Mouse (Mus musculus): ENCODE measurements at regions not wholly inside any gene's neighbourhood (a gene's known extent, or its start where the extent isn't known, plus 50 kb on each side); places are given as distances from the start of the nearest gene placed in this dataset.

GRCm38 (mm10) chr8:107859770-107860169 lies 82.7 kb upstream of the Zfhx3 start:
- DNase-seq (ENCODE audit: extremely low spot score, low spot score), result no peak

GRCm38 (mm10) chr8:107860251-107860650 lies 82.2 kb upstream of the Zfhx3 start:
- DNase-seq (ENCODE audit: extremely low spot score, low spot score), result no peak

- DNase-seq (ENCODE audit: extremely low spot score, low spot score), result no peak
Measured at GRCm38 (mm10) chr8:107864802-107865651, 77.4 kb upstream of the Zfhx3 start.

- DNase-seq (ENCODE audit: extremely low spot score, low spot score), result no peak
Measured at GRCm38 (mm10) chr8:107865744-107866143, 76.7 kb upstream of the Zfhx3 start.

GRCm38 (mm10) chr8:107871718-107872117 lies 70.7 kb upstream of the Zfhx3 start:
- DNase-seq (ENCODE audit: extremely low spot score, low spot score), result no peak

DNA sequence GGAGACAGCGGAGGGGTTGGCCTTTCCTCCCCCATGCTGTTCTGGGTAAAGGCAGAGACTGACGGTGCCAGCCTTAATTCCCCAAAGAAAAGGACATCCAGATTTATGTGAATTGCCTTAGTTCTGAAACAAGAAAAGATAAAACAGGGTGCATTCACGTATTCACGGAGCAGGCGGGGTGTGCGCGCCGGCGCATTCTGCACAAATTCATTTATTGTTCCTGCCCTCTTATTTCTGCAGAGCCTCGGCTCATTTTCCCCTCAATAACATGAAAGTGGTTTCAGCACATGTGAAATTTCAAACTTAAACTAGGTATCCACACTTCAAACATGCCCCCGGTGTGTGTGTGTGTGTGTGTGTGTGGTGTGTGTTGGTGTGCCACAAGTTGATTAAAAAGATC lies 70.3 kb upstream of the Zfhx3 start:
- no peak for DNase-seq (ENCODE audit: extremely low spot score, low spot score)

GRCm38 (mm10) chr8:107876455-107876854 lies 66.0 kb upstream of the Zfhx3 start:
- no peak for DNase-seq (ENCODE audit: extremely low spot score, low spot score)

GRCm38 (mm10) chr8:107881851-107882250 lies 60.6 kb upstream of the Zfhx3 start:
- peak; percentile 63 for DNase-seq (ENCODE audit: extremely low spot score, low spot score)

- no peak for DNase-seq (ENCODE audit: extremely low spot score, low spot score)
Measured at GRCm38 (mm10) chr8:107885547-107885946, 56.9 kb upstream of the Zfhx3 start.

GRCm38 (mm10) chr8:107885971-107886370 lies 56.5 kb upstream of the Zfhx3 start:
- peak; percentile 61 for DNase-seq (ENCODE audit: extremely low spot score, low spot score)

- no peak for DNase-seq (ENCODE audit: extremely low spot score, low spot score)
Measured at GRCm38 (mm10) chr8:107886516-107887253, 55.8 kb upstream of the Zfhx3 start.

DNA sequence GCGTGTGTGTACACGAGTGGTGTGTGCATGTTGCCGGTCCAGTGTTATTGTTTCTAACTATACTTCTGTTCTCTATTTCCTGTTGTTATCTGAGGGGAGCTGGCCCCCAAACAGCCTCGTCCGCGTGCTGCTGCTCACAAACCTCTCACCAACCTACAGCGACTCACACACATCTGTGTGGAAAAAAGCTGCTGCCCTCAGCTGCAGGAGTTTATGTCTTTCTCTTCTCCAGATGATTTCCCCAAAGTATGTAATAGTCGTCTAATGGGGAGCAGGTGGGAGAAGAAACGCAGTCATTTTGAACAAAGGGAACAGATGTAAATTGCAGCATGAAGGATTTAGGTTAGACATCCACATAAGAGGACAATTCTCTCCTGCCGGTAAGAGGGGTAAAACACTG lies 55.1 kb upstream of the Zfhx3 start:
- no peak for DNase-seq (ENCODE audit: extremely low spot score, low spot score)

- DNase-seq (ENCODE audit: extremely low spot score, low spot score), result peak; percentile 58
Measured at GRCm38 (mm10) chr8:107890922-107891321, 51.5 kb upstream of the Zfhx3 start.

All from neural tube, embryonic 10.5 days (tissue).